Comparison of ENCODE assay signal across 16 mouse cellular contexts in the genomic region with DNA sequence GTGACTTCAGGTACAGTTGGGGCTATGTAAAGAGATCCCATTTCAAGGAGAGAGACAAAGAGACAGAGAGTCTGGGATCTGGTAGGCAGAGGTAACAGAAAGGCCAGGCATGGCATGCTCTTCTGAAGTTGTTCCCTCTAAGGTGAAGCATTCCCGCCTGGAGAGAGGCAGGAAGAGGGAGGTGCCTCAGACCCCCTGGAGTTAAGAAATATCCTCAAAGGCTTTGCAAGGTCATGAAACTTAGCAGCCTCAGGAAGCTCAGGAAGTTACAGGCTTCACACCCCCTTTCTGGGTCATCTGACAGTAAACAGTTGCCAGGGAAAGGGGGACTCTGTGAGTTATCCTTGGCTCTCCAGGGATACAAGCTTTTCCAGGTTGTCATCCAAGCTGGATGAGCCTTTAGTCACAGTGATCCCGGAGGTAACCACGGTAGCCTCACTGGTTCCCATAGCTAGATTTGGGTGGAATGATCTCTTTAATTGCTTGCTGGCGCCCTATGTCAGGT. TPM values are rescaled to one million over a fixed set of nuclear protein-coding genes. Genes with fewer than 3 reads are reported as not detected.
DNase-seq lines count a peak whose midpoint lies in the region; ATAC-seq and TF ChIP-seq lines count a peak whose summit lies in the region.
"Had no signal": no experiment of that assay in that cellular context is flagged by ENCODE, and none has a peak within 500 bp of the region (broad histone marks: within the 10 kb centered on the region; RNA-seq: fewer than 3 reads in every experiment).

No protein-coding gene starts in this region.

- WGBS in heart, adult 2 months: 66% methylated on average over 4 of the region's 4 CpGs
- 81% methylated on average over 4 of the region's 4 CpGs for WGBS in intestine, embryonic 15.5 days
- 68% methylated on average over 4 of the region's 4 CpGs for WGBS in intestine, embryonic 16.5 days
- WGBS in lung, embryonic 15.5 days: 71% methylated on average over 4 of the region's 4 CpGs
- WGBS in heart, embryonic 16.5 days: 68% methylated on average over 4 of the region's 4 CpGs
- WGBS in thymus, adult 2 months: 94% methylated on average over 4 of the region's 4 CpGs

- no peaks in the 10 kb centered on the region for H3K36me3 ChIP-seq in heart, adult 2 months (ENCODE audit: control insufficient read depth, insufficient read depth, low read length)
- H3K36me3 ChIP-seq in intestine, embryonic 15.5 days: no peaks in the 10 kb centered on the region
- H3K36me3 ChIP-seq in intestine, embryonic 16.5 days (ENCODE audit: control insufficient read depth, insufficient read depth, low read length): no peaks in the 10 kb centered on the region
- H3K36me3 ChIP-seq in lung, embryonic 15.5 days: no peaks in the 10 kb centered on the region
- no peaks in the 10 kb centered on the region for H3K36me3 ChIP-seq in heart, embryonic 16.5 days (ENCODE audit: control insufficient read depth, insufficient read depth)
- no peaks in the 10 kb centered on the region for H3K36me3 ChIP-seq in thymus, adult 2 months (ENCODE audit: control insufficient read depth, insufficient read depth, low read length)
- H3K36me3 ChIP-seq: forebrain, embryonic 12.5 days; limb, embryonic 12.5 days; liver, embryonic 15.5 days had no signal

- H3K27ac ChIP-seq in heart, adult 2 months: peak overlapping the region; percentile 65
- H3K27ac ChIP-seq in intestine, embryonic 15.5 days: peak overlapping the region; percentile 33; the same call in 1 of the 2 replicates
- H3K27ac ChIP-seq in intestine, embryonic 16.5 days (ENCODE audit: low read length): no peak overlapping the region
- H3K27ac ChIP-seq in lung, embryonic 15.5 days: peak overlapping the region; percentile 56
- H3K27ac ChIP-seq in heart, embryonic 16.5 days (ENCODE audit: low read length): peak overlapping the region; percentile 66
- H3K27ac ChIP-seq in thymus, adult 2 months (ENCODE audit: control insufficient read depth, insufficient read depth, low read length): no peak overlapping the region
- H3K27ac ChIP-seq: forebrain, embryonic 12.5 days; limb, embryonic 12.5 days; liver, embryonic 15.5 days had no signal

- TF ChIP-seq EP300 in heart, adult 2 months (IDR thresholded peaks at IDR 0.05; ENCODE audit: insufficient read depth, low read depth, low read length): no peak

- peaks cover 28% of the 10 kb centered on the region for H3K4me1 ChIP-seq in heart, adult 2 months (ENCODE audit: control insufficient read depth, insufficient read depth, low read length)
- H3K4me1 ChIP-seq in intestine, embryonic 15.5 days (replicated peaks): peaks cover 4% of the 10 kb centered on the region
- H3K4me1 ChIP-seq in intestine, embryonic 16.5 days (ENCODE audit: control insufficient read depth, insufficient read depth, low read length): 0 out of 2 replicates have a peak, but pooled peaks cover 7% of the 10 kb centered on the region
- H3K4me1 ChIP-seq in lung, embryonic 15.5 days: peaks cover 6% of the 10 kb centered on the region; the same call in 1 of the 2 replicates
- H3K4me1 ChIP-seq in heart, embryonic 16.5 days (ENCODE audit: control insufficient read depth, insufficient read depth, low read length): peaks cover 15% of the 10 kb centered on the region
- H3K4me1 ChIP-seq in thymus, adult 2 months (replicated peaks; ENCODE audit: control insufficient read depth, insufficient read depth, low read length): peaks cover 5% of the 10 kb centered on the region
- H3K4me1 ChIP-seq: liver, embryonic 15.5 days had no signal

- DNase-seq in heart, adult 2 months: no peak
- DNase-seq in heart, postnatal 25 days (ENCODE audit: low spot score): no peak
- no peak for DNase-seq in lung, postnatal 4 days
- no peak for DNase-seq in thymus, adult 2 months
- DNase-seq: cerebellum, adult 18-20 months; layer of hippocampus, postnatal 36 days; midbrain, embryonic 14.5 days; right cerebral cortex, postnatal 14 days had no signal

- no peaks in the 10 kb centered on the region for H3K27me3 ChIP-seq in heart, adult 2 months (ENCODE audit: control insufficient read depth, insufficient read depth, low read length)
- no peaks in the 10 kb centered on the region for H3K27me3 ChIP-seq in intestine, embryonic 15.5 days (replicated peaks)
- no peaks in the 10 kb centered on the region for H3K27me3 ChIP-seq in intestine, embryonic 16.5 days (replicated peaks; ENCODE audit: control insufficient read depth, insufficient read depth, low read length)
- H3K27me3 ChIP-seq in lung, embryonic 15.5 days: no peaks in the 10 kb centered on the region
- H3K27me3 ChIP-seq in heart, embryonic 16.5 days (ENCODE audit: control insufficient read depth, insufficient read depth, low read length): 0 out of 2 replicates have a peak, but pooled peaks cover 2% of the 10 kb centered on the region
- H3K27me3 ChIP-seq in thymus, adult 2 months (ENCODE audit: control insufficient read depth, insufficient read depth, low read length): no peaks in the 10 kb centered on the region; the same call in 1 of the 2 replicates
- H3K27me3 ChIP-seq: limb, embryonic 12.5 days; Patski had no signal

- ATAC-seq in intestine, embryonic 15.5 days: no peak
- no peak for ATAC-seq in intestine, embryonic 16.5 days
- no peak for ATAC-seq in lung, embryonic 15.5 days (ENCODE audit: borderline replicate concordance, extremely low read depth, low FRiP score, low TSS enrichment)
- ATAC-seq in heart, embryonic 16.5 days (replicated peaks; ENCODE audit: extremely low read depth, insufficient read depth, low FRiP score): no peak
- ATAC-seq: Patski had no signal

- H3K4me2 ChIP-seq in intestine, embryonic 15.5 days (replicated peaks): no peak overlapping the region
- no peak overlapping the region for H3K4me2 ChIP-seq in intestine, embryonic 16.5 days (ENCODE audit: low read depth, low read length)
- H3K4me2 ChIP-seq in lung, embryonic 15.5 days: no peak overlapping the region
- H3K4me2 ChIP-seq in heart, embryonic 16.5 days (ENCODE audit: low read depth, low read length): no peak overlapping the region
- H3K4me2 ChIP-seq: forebrain, embryonic 12.5 days; limb, embryonic 12.5 days; liver, embryonic 15.5 days had no signal

- no peak for TF ChIP-seq CTCF in heart, adult 2 months (IDR thresholded peaks at IDR 0.05)
- TF ChIP-seq CTCF in thymus, adult 2 months (IDR thresholded peaks at IDR 0.05; ENCODE audit: borderline replicate concordance, control insufficient read depth, extremely low read depth, insufficient read depth, low read length, poor library complexity): no peak

- TF ChIP-seq POLR2A in heart, adult 2 months (IDR thresholded peaks at IDR 0.05; ENCODE audit: insufficient read depth, low read depth, low read length): no peak
- TF ChIP-seq POLR2A in thymus, adult 2 months (IDR thresholded peaks at IDR 0.05; ENCODE audit: control insufficient read depth, extremely low read depth, insufficient read depth, low read length, poor library complexity): no peak

- H3K4me3 ChIP-seq in heart, adult 2 months: no peak overlapping the region
- H3K4me3 ChIP-seq in intestine, embryonic 15.5 days (replicated peaks): no peak overlapping the region
- H3K4me3 ChIP-seq in intestine, embryonic 16.5 days (ENCODE audit: low read length): no peak overlapping the region
- no peak overlapping the region for H3K4me3 ChIP-seq in lung, embryonic 15.5 days
- H3K4me3 ChIP-seq in heart, embryonic 16.5 days (ENCODE audit: low read length): no peak overlapping the region
- H3K4me3 ChIP-seq in thymus, adult 2 months (ENCODE audit: control insufficient read depth, insufficient read depth, low read length): no peak overlapping the region
- H3K4me3 ChIP-seq: forebrain, embryonic 12.5 days; limb, embryonic 12.5 days; liver, embryonic 15.5 days had no signal

- no peaks in the 10 kb centered on the region for H3K9me3 ChIP-seq in intestine, embryonic 15.5 days
- H3K9me3 ChIP-seq in intestine, embryonic 16.5 days (ENCODE audit: control insufficient read depth, low read length): no peaks in the 10 kb centered on the region
- H3K9me3 ChIP-seq in lung, embryonic 15.5 days: no peaks in the 10 kb centered on the region
- no peaks in the 10 kb centered on the region for H3K9me3 ChIP-seq in heart, embryonic 16.5 days (replicated peaks; ENCODE audit: control insufficient read depth, low read length)
- H3K9me3 ChIP-seq: forebrain, embryonic 12.5 days; limb, embryonic 12.5 days; liver, embryonic 15.5 days had no signal

- no peak overlapping the region for H3K9ac ChIP-seq in heart, adult 2 months (ENCODE audit: low read depth, low read length)
- no peak overlapping the region for H3K9ac ChIP-seq in intestine, embryonic 15.5 days
- H3K9ac ChIP-seq in intestine, embryonic 16.5 days (ENCODE audit: low read depth, low read length): no peak overlapping the region
- no peak overlapping the region for H3K9ac ChIP-seq in lung, embryonic 15.5 days
- H3K9ac ChIP-seq in heart, embryonic 16.5 days (ENCODE audit: low read length): no peak overlapping the region
- H3K9ac ChIP-seq: forebrain, embryonic 12.5 days; limb, embryonic 12.5 days; liver, embryonic 15.5 days had no signal

- intact Hi-C loops in heart, adult 2 months (cut with DNase I): no loop called here
- intact Hi-C loops in heart, postnatal 25 days (cut with DNase I): loop anchor here (5.0 kb wide), 1 partner anchor 57 kb away; the partner anchor contains the start of gene Arntl

- H3K79me2 ChIP-seq in heart, adult 2 months (replicated peaks; ENCODE audit: control insufficient read depth, insufficient read depth, low read length): no peaks in the 10 kb centered on the region

RNA-seq across cellular contexts. Expression of gene Arntl, which starts 57.2 kb away (rescaled TPM):
- total RNA-seq in heart, adult 2 months (2021): 10 to 100 TPM in 1 of 2 experiments, 1 to 10 TPM in 1; 7.2 to 26.7 TPM
- polyA plus RNA-seq in heart, adult 2 months (2012; rRNA removed): 6.6 and 17.1 TPM in 2 replicates
- total RNA-seq in heart, postnatal 25 days (2021): 10 to 100 TPM in 1 of 2 experiments, 1 to 10 TPM in 1; 3.4 to 23.9 TPM
- 8.4 and 8.5 TPM in 2 replicates for polyA plus RNA-seq in intestine, embryonic 15.5 days (2015; fragmentation: Nextera tagmentation; extraction: Ambion mirVana)
- polyA plus RNA-seq in intestine, embryonic 16.5 days (2015; fragmentation: Nextera tagmentation; extraction: Ambion mirVana): 8.6 and 8.9 TPM in 2 replicates
- polyA plus RNA-seq in lung, embryonic 15.5 days (2015; fragmentation: Nextera tagmentation; extraction: Ambion mirVana): 11.1 and 11.8 TPM in 2 replicates
- polyA plus RNA-seq in heart, embryonic 16.5 days (2015; fragmentation: Nextera tagmentation; extraction: Ambion mirVana): 11.0 and 12.4 TPM in 2 replicates
- 39.3 and 43.9 TPM in 2 replicates for polyA plus RNA-seq in thymus, adult 2 months (2012; rRNA removed)

Comparison
In these comparisons a context has a peak if more than half of its experiments do, and no peak if none do; other contexts are left out.
1. H3K27ac ChIP-seq: peak in heart, adult 2 months (single experiment), intestine, embryonic 15.5 days (single experiment), lung, embryonic 15.5 days (single experiment) and heart, embryonic 16.5 days (single experiment); none in intestine, embryonic 16.5 days (single experiment) and thymus, adult 2 months (single experiment).